Mouse (Mus musculus) ES-E14 (cell line): ENCODE results near the gene Tbc1d7.

ENCODE experiments used
- MAFK ChIP-seq: IDR thresholded peaks from 2 replicates; pipeline ENCODE4 v1.6.1; 2014; ENCODE audit warnings: mild to moderate bottlenecking, low read depth, low read length, inconsistent platforms; ENCODE audit not compliant: insufficient read depth
- ZNF384 ChIP-seq: IDR thresholded peaks from 2 replicates; pipeline ENCODE4 v1.6.1; 2012; ENCODE audit warnings: low read depth, low read length, inconsistent platforms

GRCm38 (mm10) chr13:43199282-43199681, 28.0 kb upstream of the Tbc1d7 start:
- no peak for TF ChIP-seq MAFK
- TF ChIP-seq ZNF384: no peak
